Mouse (Mus musculus) cerebellum, adult 8-10 months (tissue): ENCODE measurements around the gene Tns2.
"Not testable (repeated sequence)": the region's sequence is repeated elsewhere in the genome, so short reads cannot be mapped to it uniquely, and the experiment has no call there.

Source experiments
- DNase-seq: peaks from one replicate; pipeline ENCODE4 v3.0.0; 2022

Tns2 gene

GRCm38 (mm10) chr15:102144274-102144711 is 44.1 kb downstream of the Tns2 start, which contains the start of gene Igfbp6:
Igfbp6 (plus strand) TSS chr15:102144362.
- DNase-seq, result no peak

- no peak for DNase-seq
Measured at GRCm38 (mm10) chr15:102144726-102145125, 44.5 kb downstream of the Tns2 start.

GRCm38 (mm10) chr15:102145330-102145729 is 45.1 kb downstream of the Tns2 start:
- no peak for DNase-seq

GRCm38 (mm10) chr15:102146089-102146488 is 45.9 kb downstream of the Tns2 start:
- DNase-seq, result no peak

GRCm38 (mm10) chr15:102146882-102147281 is 46.7 kb downstream of the Tns2 start:
- peak; percentile 60 for DNase-seq

- no peak for DNase-seq
Measured at GRCm38 (mm10) chr15:102147674-102148402, 47.6 kb downstream of the Tns2 start.

GRCm38 (mm10) chr15:102149561-102149960 is 49.3 kb downstream of the Tns2 start:
- DNase-seq, result no peak

- DNase-seq, result no peak
Measured at GRCm38 (mm10) chr15:102150301-102151135, 50.3 kb downstream of the Tns2 start, which contains the start of gene Soat2. Soat2 (plus strand) TSS chr15:102150526.

- no peak for DNase-seq
Measured at GRCm38 (mm10) chr15:102152646-102153045, 52.4 kb downstream of the Tns2 start.

GRCm38 (mm10) chr15:102155006-102155405 is 54.8 kb downstream of the Tns2 start:
- not testable (repeated sequence) for DNase-seq

- no peak for DNase-seq
Measured at GRCm38 (mm10) chr15:102156836-102157235, 56.6 kb downstream of the Tns2 start.

GRCm38 (mm10) chr15:102160415-102161060 is 60.3 kb downstream of the Tns2 start:
- no peak for DNase-seq

- no peak for DNase-seq
Measured at GRCm38 (mm10) chr15:102163900-102164693, 63.9 kb downstream of the Tns2 start.

- no peak for DNase-seq
Measured at GRCm38 (mm10) chr15:102165468-102166100, 65.4 kb downstream of the Tns2 start.
